Mouse (Mus musculus) B cell, adult (primary cell): Measurements from ENCODE around the gene Uso1. TPM values are rescaled to one million over a fixed set of nuclear protein-coding genes. Genes with fewer than 3 reads are reported as not detected.

Experiments used
- total RNA-seq: library from RNA; stranded (reverse); gene quantifications from 4 replicates; pipeline ENCODE4 v1.2.4, GENCODE M21; 2023; ENCODE audit not compliant: inconsistent age

The Uso1 gene
- total RNA-seq = 63.1 to 69.4 TPM (median 64.3 TPM) in 4 replicates

GRCm38 (mm10) chr5:92137239-92138046 is at the start of gene Uso1:
Gene Uso1, plus strand, starts transcription at chr5:92137938.

GRCm38 (mm10) chr5:92215308-92215707 is 77.6 kb downstream of the Uso1 start, which contains the start of gene U90926:
Gene U90926, minus strand, starts transcription at chr5:92215408.

Other genes with a start within 250 kb of the Uso1 start
- gene Rchy1, start 174.9 kb upstream of the Uso1 start, total RNA-seq = 127 to 143 TPM (median 141 TPM) in 4 replicates
- gene Odaph, start 150.5 kb upstream of the Uso1 start, total RNA-seq = 1.4 to 4.0 TPM (median 2.3 TPM) in 4 replicates
- 0.64 to 1.0 TPM (median 0.85 TPM) in 4 replicates for gene Cdkl2, start 94.1 kb upstream of the Uso1 start, total RNA-seq
- gene G3bp2, start 54.2 kb upstream of the Uso1 start, total RNA-seq = 106 to 116 TPM (median 107 TPM) in 4 replicates
- gene U90926, start 77.5 kb downstream of the Uso1 start, total RNA-seq = not detected in 4 replicates
- 0.48 to 0.99 TPM (median 0.70 TPM) in 4 replicates for gene Ppef2, start 118.3 kb downstream of the Uso1 start, total RNA-seq
- 32.3 to 43.0 TPM (median 36.6 TPM) in 4 replicates for gene Naaa, start 140.2 kb downstream of the Uso1 start, total RNA-seq
- 97.9 to 108 TPM (median 105 TPM) in 4 replicates for gene Sdad1, start 172.5 kb downstream of the Uso1 start, total RNA-seq
- gene Cxcl9, start 190.1 kb downstream of the Uso1 start, total RNA-seq = 0.35 to 0.66 TPM (median 0.39 TPM) in 3 of 4 replicates, not detected in the other
- 0.86 to 1.8 TPM in 2 of 4 replicates, not detected in the others for gene Art3, start 193.9 kb downstream of the Uso1 start, total RNA-seq
- gene Cxcl10, start 211.0 kb downstream of the Uso1 start, total RNA-seq = 0.22 to 1.3 TPM (median 0.75 TPM) in 4 replicates